Mouse (Mus musculus) neutrophil, adult 65 days (primary cell): ENCODE data around the gene Bex4. TPM values are rescaled to one million over a fixed set of nuclear protein-coding genes. Genes with fewer than 3 reads are reported as not detected.

Source experiments
- total RNA-seq: library from RNA; stranded (reverse); gene quantifications from 2 replicates; pipeline ENCODE4 v1.2.4, GENCODE M21; 2023

Gene Bex4
- 0.79 TPM in 1 of 2 replicates, not detected in the other for total RNA-seq

DNA sequence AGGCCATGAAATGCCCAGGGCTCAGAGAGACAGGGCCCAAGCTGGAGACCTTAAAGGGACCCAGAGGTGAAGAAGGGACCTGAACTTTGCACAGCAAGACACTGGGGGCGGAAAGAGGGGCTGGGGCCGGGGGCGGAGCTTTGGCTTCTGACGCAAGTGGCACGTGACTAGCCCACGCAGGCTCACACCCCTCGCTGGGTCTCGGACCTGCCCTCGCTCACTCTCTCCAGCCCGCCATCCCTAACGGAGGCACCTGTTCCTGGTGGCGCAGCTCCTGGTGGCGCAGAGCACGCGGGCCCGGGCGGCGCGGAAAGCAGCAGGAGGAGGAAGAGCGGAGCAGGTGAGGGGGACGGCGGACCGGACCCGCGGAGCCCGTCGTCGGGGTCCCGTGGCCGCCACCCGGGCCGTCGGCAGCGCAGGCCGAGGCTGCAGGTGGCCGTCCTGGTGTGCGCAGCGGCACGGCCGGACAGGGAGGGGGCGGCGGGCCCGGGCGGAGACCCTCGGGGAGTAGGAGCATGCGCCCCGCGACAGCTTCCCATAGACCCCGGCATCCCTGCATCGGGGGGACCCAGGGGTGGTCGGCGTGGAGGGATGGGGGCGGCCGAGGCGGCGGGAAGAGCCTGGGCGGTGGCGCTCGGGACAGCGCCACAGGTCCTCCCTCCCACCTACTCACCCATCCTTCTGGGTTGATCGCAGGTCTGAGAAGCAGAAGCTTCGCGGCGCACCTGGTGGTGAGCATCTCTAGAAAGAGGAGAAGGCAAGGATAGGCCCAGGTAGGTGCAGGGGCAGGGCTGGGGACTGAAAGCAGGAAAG lies at the start of gene Bex4:
Gene Bex4, plus strand, starts transcription at position 170 of the 813 bp plus-strand sequence.

DNA sequence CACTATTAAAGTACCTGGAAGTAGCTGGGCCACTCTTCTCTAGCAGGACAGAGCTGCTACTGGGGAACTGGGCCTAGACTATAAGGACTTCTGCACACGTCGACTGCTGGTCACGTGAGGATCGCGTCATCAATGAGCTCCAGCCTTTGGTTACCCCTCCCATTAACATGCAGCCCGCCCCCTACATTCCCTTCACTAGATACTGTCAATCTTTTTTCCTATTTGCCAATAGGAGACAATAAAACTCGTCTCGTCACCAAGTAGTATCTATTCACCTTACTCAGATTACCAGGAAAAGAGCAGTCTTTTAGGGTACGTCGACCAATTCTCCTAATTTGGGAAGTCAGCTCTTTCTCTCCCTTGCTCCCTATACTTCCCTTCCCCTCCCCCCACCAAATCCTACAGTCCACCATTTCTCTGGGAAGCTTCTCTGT lies 33.3 kb downstream of the Bex4 start, which contains the start of gene Tceal8:
Gene Tceal8, minus strand, starts transcription at position 225 of the 434 bp plus-strand sequence.

Other genes with a start within 250 kb of the Bex4 start
- gene Arxes2, start 145.2 kb upstream of the Bex4 start, total RNA-seq, result 0.32 TPM in 1 of 2 replicates, not detected in the other
- not detected in 2 replicates for gene Arxes1, start 105.6 kb upstream of the Bex4 start, total RNA-seq
- gene Bex2, start 70.8 kb upstream of the Bex4 start, total RNA-seq, result not detected in 2 replicates
- gene Nxf3, start 53.7 kb upstream of the Bex4 start, total RNA-seq, result not detected in 2 replicates
- gene Tceal8, start 33.3 kb downstream of the Bex4 start, total RNA-seq, result 6.2 and 6.6 TPM in 2 replicates
- gene Tceal5, start 64.9 kb downstream of the Bex4 start, total RNA-seq, result not detected in 2 replicates
- not detected in 2 replicates for gene Tceal7, start 75.8 kb downstream of the Bex4 start, total RNA-seq
- 0.59 TPM in 1 of 2 replicates, not detected in the other for gene Bex1, start 76.5 kb downstream of the Bex4 start, total RNA-seq
- 20.2 and 21.3 TPM in 2 replicates for gene Tceal9, start 106.1 kb downstream of the Bex4 start, total RNA-seq
- gene Bex3, start 131.3 kb downstream of the Bex4 start, total RNA-seq, result 19.5 and 21.0 TPM in 2 replicates